Mouse (Mus musculus): Measurements from ENCODE around the gene Gnb3. TPM values are rescaled to one million over a fixed set of nuclear protein-coding genes. Genes with fewer than 3 reads are reported as not detected.

Gene Gnb3
- polyA plus RNA-seq, 1 experiment: 0.41 TPM

- no peak overlapping the region for H3K4me3 ChIP-seq (ENCODE audit: insufficient read depth, low read depth, low read length)
These were observed 25.0 kb downstream of the Gnb3 start for GRCm38 (mm10) chr6:124814858-124815774.

GRCm38 (mm10) chr6:124814448-124814847, 25.6 kb downstream of the Gnb3 start:
- peak overlapping the region; percentile 32; the same call in 1 of the 2 replicates for H3K27ac ChIP-seq (ENCODE audit: insufficient read depth, low read depth, low read length)
- 24% methylated on average over 8 of the region's 8 CpGs for WGBS
- peaks cover 4% of the 10 kb centered on the region for H3K36me3 ChIP-seq (ENCODE audit: control insufficient read depth, insufficient read depth, low read length)
- no peak for DNase-seq
- H3K27me3 ChIP-seq (replicated peaks; ENCODE audit: control insufficient read depth, insufficient read depth, low read length): no peaks in the 10 kb centered on the region
- peaks cover 16% of the 10 kb centered on the region for H3K4me1 ChIP-seq (ENCODE audit: control insufficient read depth, insufficient read depth, low read length)
- H3K4me3 ChIP-seq (ENCODE audit: insufficient read depth, low read depth, low read length): peak overlapping the region; percentile 84
- no peak for TF ChIP-seq CTCF (conservative IDR thresholded peaks at IDR 0.05; ENCODE audit: insufficient read depth, insufficient read length, low read depth, low read length)
- no peak for TF ChIP-seq POLR2A (IDR thresholded peaks at IDR 0.05; ENCODE audit: low read depth, low read length)

More at GRCm38 (mm10) chr6:124814858-124815774, 25.0 kb downstream of the Gnb3 start:
- WGBS: 65% methylated on average over 9 of the region's 9 CpGs
- H3K4me1 ChIP-seq (ENCODE audit: control insufficient read depth, insufficient read depth, low read length): peaks cover 12% of the 10 kb centered on the region
- no peaks in the 10 kb centered on the region for H3K27me3 ChIP-seq (replicated peaks; ENCODE audit: control insufficient read depth, insufficient read depth, low read length)
- DNase-seq: no peak
- peaks cover 4% of the 10 kb centered on the region for H3K36me3 ChIP-seq (ENCODE audit: control insufficient read depth, insufficient read depth, low read length)
- no peak overlapping the region for H3K27ac ChIP-seq (ENCODE audit: insufficient read depth, low read depth, low read length)
- TF ChIP-seq CTCF (conservative IDR thresholded peaks at IDR 0.05; ENCODE audit: insufficient read depth, insufficient read length, low read depth, low read length) (no peak), POLR2A (IDR thresholded peaks at IDR 0.05; ENCODE audit: low read depth, low read length) (no peak)

GRCm38 (mm10) chr6:124813933-124814332, 26.1 kb downstream of the Gnb3 start, which contains the start of gene Tpi1:
Tpi1 (minus strand) TSS chr6:124814296.
- Histone ChIP-seq H3K4me1 (ENCODE audit: control insufficient read depth, insufficient read depth, low read length) (peaks cover 16% of the 10 kb centered on the region), H3K36me3 (ENCODE audit: control insufficient read depth, insufficient read depth, low read length) (peaks cover 4% of the 10 kb centered on the region), H3K27me3 (replicated peaks; ENCODE audit: control insufficient read depth, insufficient read depth, low read length) (no peaks in the 10 kb centered on the region), H3K4me3 (ENCODE audit: insufficient read depth, low read depth, low read length) (peak within 1 kb of the TSS; percentile 84), H3K27ac (ENCODE audit: insufficient read depth, low read depth, low read length) (peak within 1 kb of the TSS; percentile 49)
- DNase-seq: peak; percentile 95
- 1% methylated on average over 22 of the region's 22 CpGs for WGBS
- TF ChIP-seq CTCF (conservative IDR thresholded peaks at IDR 0.05; ENCODE audit: insufficient read depth, insufficient read length, low read depth, low read length): 0 out of 2 replicates have a peak, but pooled peaks have one; percentile 1
- TF ChIP-seq POLR2A (IDR thresholded peaks at IDR 0.05; ENCODE audit: low read depth, low read length): peak; percentile 97

GRCm38 (mm10) chr6:124813496-124813895, 26.6 kb downstream of the Gnb3 start:
- Histone ChIP-seq H3K4me1 (ENCODE audit: control insufficient read depth, insufficient read depth, low read length) (peaks cover 16% of the 10 kb centered on the region), H3K27me3 (replicated peaks; ENCODE audit: control insufficient read depth, insufficient read depth, low read length) (no peaks in the 10 kb centered on the region), H3K4me3 (ENCODE audit: insufficient read depth, low read depth, low read length) (peak overlapping the region; percentile 84), H3K36me3 (ENCODE audit: control insufficient read depth, insufficient read depth, low read length) (peaks cover 4% of the 10 kb centered on the region), H3K27ac (ENCODE audit: insufficient read depth, low read depth, low read length) (peak overlapping the region; percentile 49)
- DNase-seq: peak; percentile 73
- TF ChIP-seq CTCF (conservative IDR thresholded peaks at IDR 0.05; ENCODE audit: insufficient read depth, insufficient read length, low read depth, low read length) (no peak), POLR2A (IDR thresholded peaks at IDR 0.05; ENCODE audit: low read depth, low read length) (no peak)
- WGBS: 0% methylated on average over 18 of the region's 18 CpGs

GRCm38 (mm10) chr6:124812848-124813247, 27.2 kb downstream of the Gnb3 start:
- 14% methylated on average over 9 of the region's 9 CpGs for WGBS
- no peak for TF ChIP-seq CTCF (conservative IDR thresholded peaks at IDR 0.05; ENCODE audit: insufficient read depth, insufficient read length, low read depth, low read length)
- Histone ChIP-seq H3K36me3 (ENCODE audit: control insufficient read depth, insufficient read depth, low read length) (peaks cover 4% of the 10 kb centered on the region), H3K4me1 (ENCODE audit: control insufficient read depth, insufficient read depth, low read length) (peaks cover 20% of the 10 kb centered on the region), H3K27ac (ENCODE audit: insufficient read depth, low read depth, low read length) (peak overlapping the region; percentile 49; the same call in 1 of the 2 replicates), H3K4me3 (ENCODE audit: insufficient read depth, low read depth, low read length) (peak overlapping the region; percentile 84), H3K27me3 (replicated peaks; ENCODE audit: control insufficient read depth, insufficient read depth, low read length) (no peaks in the 10 kb centered on the region)
- DNase-seq: peak; percentile 67

GRCm38 (mm10) chr6:124811701-124812560, 28.1 kb downstream of the Gnb3 start:
- H3K36me3 ChIP-seq (ENCODE audit: control insufficient read depth, insufficient read depth, low read length): peaks cover 4% of the 10 kb centered on the region
- DNase-seq: no peak
- H3K4me3 ChIP-seq (ENCODE audit: insufficient read depth, low read depth, low read length): peak overlapping the region; percentile 84
- H3K27ac ChIP-seq (ENCODE audit: insufficient read depth, low read depth, low read length): no peak overlapping the region; the same call in 1 of the 2 replicates
- peaks cover 27% of the 10 kb centered on the region for H3K4me1 ChIP-seq (ENCODE audit: control insufficient read depth, insufficient read depth, low read length)
- 66% methylated on average over 24 of the region's 24 CpGs for WGBS
- no peak for TF ChIP-seq POLR2A (IDR thresholded peaks at IDR 0.05; ENCODE audit: low read depth, low read length)
- TF ChIP-seq CTCF (conservative IDR thresholded peaks at IDR 0.05; ENCODE audit: insufficient read depth, insufficient read length, low read depth, low read length): no peak
- H3K27me3 ChIP-seq (replicated peaks; ENCODE audit: control insufficient read depth, insufficient read depth, low read length): no peaks in the 10 kb centered on the region

All from kidney, adult 2 months (tissue).